Mouse (Mus musculus) G1E (cell line): Measurements from ENCODE around the gene C5ar1. TPM values are rescaled to one million over a fixed set of nuclear protein-coding genes. Genes with fewer than 3 reads are reported as not detected.

Experiments used
- ATAC-seq: 2 replicates; pipeline ENCODE4 v1.8.0; 2016; ENCODE audit warnings: mild to moderate bottlenecking; ENCODE audit not compliant: insufficient number of reproducible peaks, poor library complexity, low FRiP score, severe bottlenecking; ENCODE audit errors: extremely low read depth
- DNase-seq: peaks from one replicate; pipeline ENCODE4 v3.0.0; 2012; ENCODE audit warnings: low spot score
- H3K27me3 ChIP-seq: 2 replicates; pipeline ENCODE4 v1.6.1; 2012; ENCODE audit warnings: mild to moderate bottlenecking, low read length, inconsistent platforms; ENCODE audit not compliant: insufficient read depth
- H3K36me3 ChIP-seq: replicated peaks from 2 replicates; pipeline ENCODE3; 2012; ENCODE audit warnings: mild to moderate bottlenecking, inconsistent platforms
- H3K4me1 ChIP-seq: 2 replicates; pipeline ENCODE4 v1.6.1; 2012; ENCODE audit warnings: low read depth, low read length, inconsistent platforms, mixed read lengths; ENCODE audit not compliant: insufficient read depth
- H3K4me3 ChIP-seq: 2 replicates; pipeline ENCODE4 v1.5.1; 2012; ENCODE audit warnings: low read depth, mild to moderate bottlenecking, inconsistent platforms, low read length, moderate library complexity, mixed read lengths
- H3K9me3 ChIP-seq: replicated peaks from 2 replicates; pipeline ENCODE4 v1.6.1; 2012; ENCODE audit warnings: inconsistent platforms
- CTCF ChIP-seq: IDR thresholded peaks from 2 replicates; pipeline ENCODE4 v1.5.1; 2012; ENCODE audit warnings: low read depth, low read length, inconsistent platforms, mixed read lengths
- GATA1 ChIP-seq: IDR thresholded peaks from 2 replicates; pipeline ENCODE4 v1.6.1; 2012; ENCODE audit warnings: borderline replicate concordance, low read length, inconsistent platforms, mixed read lengths
- GATA2 ChIP-seq: IDR thresholded peaks from 2 replicates; pipeline ENCODE4 v1.6.1; 2012; ENCODE audit warnings: low read depth, low read length, inconsistent platforms, borderline replicate concordance
- POLR2AphosphoS5 ChIP-seq: IDR thresholded peaks from 2 replicates; pipeline ENCODE4 v1.6.1; 2012; ENCODE audit warnings: low read depth, low read length, inconsistent platforms; ENCODE audit not compliant: insufficient replicate concordance
- TAL1 ChIP-seq: conservative IDR thresholded peaks from 2 replicates; pipeline ENCODE4 v1.6.1; 2012; ENCODE audit warnings: low read depth, low read length, inconsistent platforms, mixed read lengths
- polyA plus RNA-seq: library from polyadenylated mRNA; stranded (reverse); fragments of >175 nt; gene quantifications from 2 replicates; pipeline ENCODE4 v1.2.3, GENCODE M21; 2012
- total RNA-seq, 2 experiments: library from RNA; stranded (forward) in 1 of 2; stranded (reverse) in 1 of 2; fragments of 200-1000 nt in 1 of 2; fragments of >200 nt in 1 of 2; fragmentation: Nextera tagmentation in 1 of 2; gene quantifications; 2 replicates each; pipeline ENCODE4 v1.2.3; 2014 to 2017

C5ar1 gene
- total and polyA plus RNA-seq, 3 experiments: 0.16 TPM; not detected in 2

- no peak for DNase-seq
- Histone ChIP-seq H3K9me3 (no peaks in the 10 kb centered on the region), H3K27me3 (peaks cover 10% of the 10 kb centered on the region), H3K4me3 (no peak overlapping the region), H3K4me1 (peaks cover 11% of the 10 kb centered on the region), H3K36me3 (no peaks in the 10 kb centered on the region)
- TF ChIP-seq CTCF (no peak), TAL1 (no peak), GATA2 (no peak), GATA1 (no peak), POLR2AphosphoS5 (no peak)
- ATAC-seq: peak; percentile 34; the same call in 1 of the 2 replicates
Measured at GRCm38 (mm10) chr7:16240281-16240977, 18.9 kb downstream of the C5ar1 start.

GRCm38 (mm10) chr7:16239554-16239997 lies 19.8 kb downstream of the C5ar1 start:
- no peak for DNase-seq
- Histone ChIP-seq H3K4me1 (peaks cover 11% of the 10 kb centered on the region), H3K4me3 (no peak overlapping the region), H3K36me3 (no peaks in the 10 kb centered on the region), H3K27me3 (peaks cover 10% of the 10 kb centered on the region), H3K9me3 (no peaks in the 10 kb centered on the region)
- ATAC-seq: no peak
- TF ChIP-seq GATA1 (no peak), CTCF (no peak), TAL1 (no peak), GATA2 (no peak), POLR2AphosphoS5 (no peak)

GRCm38 (mm10) chr7:16229869-16230268 lies 29.5 kb downstream of the C5ar1 start:
- no peak for DNase-seq
- no peak for TF ChIP-seq GATA2
- no peak for TF ChIP-seq CTCF
- no peak for TF ChIP-seq POLR2AphosphoS5
- TF ChIP-seq GATA1: no peak
- no peak for TF ChIP-seq TAL1
- Histone ChIP-seq H3K4me1 (no peaks in the 10 kb centered on the region), H3K36me3 (no peaks in the 10 kb centered on the region), H3K4me3 (no peak overlapping the region), H3K9me3 (peaks cover 10% of the 10 kb centered on the region), H3K27me3 (peaks cover 10% of the 10 kb centered on the region)
- ATAC-seq: no peak

- TF ChIP-seq POLR2AphosphoS5: no peak
- no peak for TF ChIP-seq CTCF
- TF ChIP-seq TAL1: no peak
- no peak for TF ChIP-seq GATA2
- no peak for TF ChIP-seq GATA1
- peaks cover 5% of the 10 kb centered on the region for H3K27me3 ChIP-seq
- no peaks in the 10 kb centered on the region for H3K9me3 ChIP-seq
- ATAC-seq: peak; percentile 93
- peaks cover 31% of the 10 kb centered on the region for H3K36me3 ChIP-seq
- H3K4me3 ChIP-seq: peak within 1 kb of the TSS; percentile 72
- peaks cover 12% of the 10 kb centered on the region for H3K4me1 ChIP-seq
- peak; percentile 98 for DNase-seq
Measured at GRCm38 (mm10) chr7:16221582-16222272, 37.6 kb downstream of the C5ar1 start, which contains the start of gene Dhx34. TSS of gene Dhx34 (minus strand) at chr7:16222037.

GRCm38 (mm10) chr7:16213986-16214385 lies 45.4 kb downstream of the C5ar1 start:
- Histone ChIP-seq H3K27me3 (no peaks in the 10 kb centered on the region), H3K4me1 (0 out of 2 replicates have a peak, but pooled peaks cover 3% of the 10 kb centered on the region), H3K36me3 (peaks cover 95% of the 10 kb centered on the region), H3K4me3 (no peak overlapping the region), H3K9me3 (no peaks in the 10 kb centered on the region)
- TF ChIP-seq POLR2AphosphoS5: no peak
- TF ChIP-seq GATA1: no peak
- no peak for TF ChIP-seq TAL1
- TF ChIP-seq GATA2: no peak
- TF ChIP-seq CTCF: no peak
- DNase-seq (no peak), ATAC-seq (no peak)

GRCm38 (mm10) chr7:16213196-16213595 lies 46.1 kb downstream of the C5ar1 start:
- TF ChIP-seq TAL1: no peak
- no peak for TF ChIP-seq GATA2
- no peak for TF ChIP-seq POLR2AphosphoS5
- no peak for TF ChIP-seq GATA1
- no peak for TF ChIP-seq CTCF
- ATAC-seq: no peak
- H3K9me3 ChIP-seq: no peaks in the 10 kb centered on the region
- H3K4me1 ChIP-seq: 0 out of 2 replicates have a peak, but pooled peaks cover 3% of the 10 kb centered on the region
- no peak for DNase-seq
- H3K27me3 ChIP-seq: no peaks in the 10 kb centered on the region
- H3K36me3 ChIP-seq: peaks cover 95% of the 10 kb centered on the region
- H3K4me3 ChIP-seq: no peak overlapping the region
